Mouse (Mus musculus): ENCODE data around the gene Adam4. TPM values are rescaled to one million over a fixed set of nuclear protein-coding genes. Genes with fewer than 3 reads are reported as not detected.

The Adam4 gene
- 0.63 TPM for polyA plus RNA-seq (2017; shearing (Covaris generic))

GRCm38 (mm10) chr12:81421846-81422245, at the start of gene Adam4:
Gene Adam4 (minus strand): TSS chr12:81421946.

GRCm38 (mm10) chr12:81379364-81379763, 42.4 kb downstream of the Adam4 start, which contains the start of gene Gm4787:
Gene Gm4787 (minus strand): TSS chr12:81379464.

Other genes with a start within 250 kb of the Adam4 start
- not detected for gene Slc8a3, start 88.8 kb downstream of the Adam4 start, polyA plus RNA-seq (2017; shearing (Covaris generic))
- 0.62 TPM for gene Gm4787, start 42.5 kb downstream of the Adam4 start, polyA plus RNA-seq (2017; shearing (Covaris generic))
- gene Cox16, start 63.2 kb upstream of the Adam4 start, polyA plus RNA-seq (2017; shearing (Covaris generic)), result 161 TPM
- gene Gm20498, start 111.0 kb upstream of the Adam4 start, polyA plus RNA-seq (2017; shearing (Covaris generic)), result 12.1 TPM
- gene Synj2bp, start 111.0 kb upstream of the Adam4 start, polyA plus RNA-seq (2017; shearing (Covaris generic)), result 49.9 TPM
- gene Adam21, start 146.5 kb upstream of the Adam4 start, polyA plus RNA-seq (2017; shearing (Covaris generic)), result 0.20 TPM
- 26.2 TPM for gene Med6, start 173.1 kb upstream of the Adam4 start, polyA plus RNA-seq (2017; shearing (Covaris generic))
- 0.05 TPM for gene Ttc9, start 209.3 kb upstream of the Adam4 start, polyA plus RNA-seq (2017; shearing (Covaris generic))